Mouse (Mus musculus): ENCODE results near the gene Ugt1a10. TPM values are rescaled to one million over a fixed set of nuclear protein-coding genes. Genes with fewer than 3 reads are reported as not detected.

Ugt1a10 gene
- polyA plus RNA-seq, 1 experiment, result not detected

GRCm38 (mm10) chr1:88245881-88246280 lies 190.7 kb downstream of the Ugt1a10 start:
- TF ChIP-seq CTCF (IDR thresholded peaks at IDR 0.05; ENCODE audit: borderline replicate concordance, extremely low read depth, insufficient read depth, insufficient read length) (no peak), POLR2A (IDR thresholded peaks at IDR 0.05; ENCODE audit: borderline replicate concordance, extremely low read depth, insufficient read depth, insufficient read length, poor library complexity, severe bottlenecking) (no peak)
- DNase-seq (ENCODE audit: low read depth), result no peak

GRCm38 (mm10) chr1:88246386-88246785 lies 191.2 kb downstream of the Ugt1a10 start:
- TF ChIP-seq CTCF (IDR thresholded peaks at IDR 0.05; ENCODE audit: borderline replicate concordance, extremely low read depth, insufficient read depth, insufficient read length), result no peak
- TF ChIP-seq POLR2A (IDR thresholded peaks at IDR 0.05; ENCODE audit: borderline replicate concordance, extremely low read depth, insufficient read depth, insufficient read length, poor library complexity, severe bottlenecking), result no peak
- DNase-seq (ENCODE audit: low read depth), result no peak

- no peak for TF ChIP-seq CTCF (IDR thresholded peaks at IDR 0.05; ENCODE audit: borderline replicate concordance, extremely low read depth, insufficient read depth, insufficient read length)
- DNase-seq (ENCODE audit: low read depth), result no peak
These were observed 192.5 kb downstream of the Ugt1a10 start for GRCm38 (mm10) chr1:88247660-88248059.

- DNase-seq (ENCODE audit: low read depth), result no peak
These were observed 193.5 kb downstream of the Ugt1a10 start for GRCm38 (mm10) chr1:88248658-88249057.

GRCm38 (mm10) chr1:88249596-88249995 lies 194.4 kb downstream of the Ugt1a10 start:
- no peak for DNase-seq (ENCODE audit: low read depth)
- TF ChIP-seq CTCF (IDR thresholded peaks at IDR 0.05; ENCODE audit: borderline replicate concordance, extremely low read depth, insufficient read depth, insufficient read length) (no peak), POLR2A (IDR thresholded peaks at IDR 0.05; ENCODE audit: borderline replicate concordance, extremely low read depth, insufficient read depth, insufficient read length, poor library complexity, severe bottlenecking) (no peak)

More at GRCm38 (mm10) chr1:88248658-88249057, 193.5 kb downstream of the Ugt1a10 start:
- TF ChIP-seq POLR2A (IDR thresholded peaks at IDR 0.05; ENCODE audit: borderline replicate concordance, extremely low read depth, insufficient read depth, insufficient read length, poor library complexity, severe bottlenecking), result no peak
- no peak for TF ChIP-seq CTCF (IDR thresholded peaks at IDR 0.05; ENCODE audit: borderline replicate concordance, extremely low read depth, insufficient read depth, insufficient read length)

GRCm38 (mm10) chr1:88250023-88250422 lies 194.8 kb downstream of the Ugt1a10 start:
- no peak for DNase-seq (ENCODE audit: low read depth)
- TF ChIP-seq CTCF (IDR thresholded peaks at IDR 0.05; ENCODE audit: borderline replicate concordance, extremely low read depth, insufficient read depth, insufficient read length) (no peak), POLR2A (IDR thresholded peaks at IDR 0.05; ENCODE audit: borderline replicate concordance, extremely low read depth, insufficient read depth, insufficient read length, poor library complexity, severe bottlenecking) (no peak)

GRCm38 (mm10) chr1:88253106-88253505 lies 197.9 kb downstream of the Ugt1a10 start:
- DNase-seq (ENCODE audit: low read depth), result no peak
- TF ChIP-seq CTCF (IDR thresholded peaks at IDR 0.05; ENCODE audit: borderline replicate concordance, extremely low read depth, insufficient read depth, insufficient read length), result no peak
- TF ChIP-seq POLR2A (IDR thresholded peaks at IDR 0.05; ENCODE audit: borderline replicate concordance, extremely low read depth, insufficient read depth, insufficient read length, poor library complexity, severe bottlenecking), result no peak

- no peak for DNase-seq (ENCODE audit: low read depth)
These were observed 198.4 kb downstream of the Ugt1a10 start for GRCm38 (mm10) chr1:88253540-88253939.

GRCm38 (mm10) chr1:88254793-88255465 lies 199.7 kb downstream of the Ugt1a10 start:
- no peak for TF ChIP-seq POLR2A (IDR thresholded peaks at IDR 0.05; ENCODE audit: borderline replicate concordance, extremely low read depth, insufficient read depth, insufficient read length, poor library complexity, severe bottlenecking)
- no peak for TF ChIP-seq CTCF (IDR thresholded peaks at IDR 0.05; ENCODE audit: borderline replicate concordance, extremely low read depth, insufficient read depth, insufficient read length)
- no peak for DNase-seq (ENCODE audit: low read depth)

More at GRCm38 (mm10) chr1:88253540-88253939, 198.4 kb downstream of the Ugt1a10 start:
- TF ChIP-seq POLR2A (IDR thresholded peaks at IDR 0.05; ENCODE audit: borderline replicate concordance, extremely low read depth, insufficient read depth, insufficient read length, poor library complexity, severe bottlenecking), result no peak
- no peak for TF ChIP-seq CTCF (IDR thresholded peaks at IDR 0.05; ENCODE audit: borderline replicate concordance, extremely low read depth, insufficient read depth, insufficient read length)

GRCm38 (mm10) chr1:88255466-88255857 lies 200.3 kb downstream of the Ugt1a10 start:
- TF ChIP-seq POLR2A (IDR thresholded peaks at IDR 0.05; ENCODE audit: borderline replicate concordance, extremely low read depth, insufficient read depth, insufficient read length, poor library complexity, severe bottlenecking) (no peak), CTCF (IDR thresholded peaks at IDR 0.05; ENCODE audit: borderline replicate concordance, extremely low read depth, insufficient read depth, insufficient read length) (no peak)

GRCm38 (mm10) chr1:88255989-88256754 lies 201.0 kb downstream of the Ugt1a10 start:
- no peak for DNase-seq (ENCODE audit: low read depth)
- TF ChIP-seq CTCF (IDR thresholded peaks at IDR 0.05; ENCODE audit: borderline replicate concordance, extremely low read depth, insufficient read depth, insufficient read length) (no peak), POLR2A (IDR thresholded peaks at IDR 0.05; ENCODE audit: borderline replicate concordance, extremely low read depth, insufficient read depth, insufficient read length, poor library complexity, severe bottlenecking) (no peak)

More at GRCm38 (mm10) chr1:88255466-88255857, 200.3 kb downstream of the Ugt1a10 start:
- no peak for DNase-seq (ENCODE audit: low read depth)

Measured in brain, embryonic 14.5 days (tissue).